Mouse (Mus musculus): ENCODE data around the gene Rfx8. TPM values are rescaled to one million over a fixed set of nuclear protein-coding genes. Genes with fewer than 3 reads are reported as not detected.

The Rfx8 gene
- polyA plus RNA-seq, 1 experiment from 2014 or later, result 0.27 TPM

DNA sequence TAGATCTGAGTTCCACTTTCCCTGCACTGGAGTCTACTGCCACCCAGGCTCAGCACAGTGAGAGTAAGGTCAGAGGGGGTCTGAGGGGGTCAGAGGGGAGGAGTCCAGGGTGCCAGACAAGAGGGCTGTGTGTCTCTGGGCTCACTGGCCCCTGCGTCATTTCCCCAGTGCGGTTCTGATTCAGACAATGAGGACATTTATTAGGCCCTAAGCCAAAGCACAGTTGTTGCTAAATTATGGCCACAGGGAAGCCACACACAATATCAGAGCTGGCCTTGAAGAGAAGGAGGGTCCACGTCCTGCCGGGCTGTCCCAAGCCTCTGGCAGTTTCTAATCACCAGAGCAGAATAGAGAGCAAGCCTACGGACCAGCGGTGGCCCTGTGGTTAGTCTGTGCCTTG, 22.3 kb downstream of the Rfx8 start:
- Histone ChIP-seq H3K4me1 (ENCODE audit: insufficient read depth, low read depth, low read length) (no peaks in the 10 kb centered on the region), H3K4me2 (replicated peaks; ENCODE audit: low read depth, low read length) (no peak overlapping the region), H3K9ac (replicated peaks; ENCODE audit: low read depth) (no peak overlapping the region), H3K27me3 (replicated peaks; ENCODE audit: insufficient read depth, low read length) (no peaks in the 10 kb centered on the region), H3K36me3 (ENCODE audit: insufficient read depth, low read length) (no peaks in the 10 kb centered on the region), H3K4me3 (ENCODE audit: low read depth, low read length) (no peak overlapping the region), H3K9me3 (ENCODE audit: low read length) (no peaks in the 10 kb centered on the region), H3K27ac (ENCODE audit: low read length) (peak overlapping the region; percentile 23)
- DNase-seq (ENCODE audit: low spot score), result peak; percentile 78
- peak; percentile 85 for ATAC-seq
- TF ChIP-seq EP300 (IDR thresholded peaks at IDR 0.05) (peak; percentile 53; the same call in 1 of the 2 replicates), CTCF (IDR thresholded peaks at IDR 0.05) (no peak)
- WGBS, result 43% methylated on average over 6 of the region's 6 CpGs

DNA sequence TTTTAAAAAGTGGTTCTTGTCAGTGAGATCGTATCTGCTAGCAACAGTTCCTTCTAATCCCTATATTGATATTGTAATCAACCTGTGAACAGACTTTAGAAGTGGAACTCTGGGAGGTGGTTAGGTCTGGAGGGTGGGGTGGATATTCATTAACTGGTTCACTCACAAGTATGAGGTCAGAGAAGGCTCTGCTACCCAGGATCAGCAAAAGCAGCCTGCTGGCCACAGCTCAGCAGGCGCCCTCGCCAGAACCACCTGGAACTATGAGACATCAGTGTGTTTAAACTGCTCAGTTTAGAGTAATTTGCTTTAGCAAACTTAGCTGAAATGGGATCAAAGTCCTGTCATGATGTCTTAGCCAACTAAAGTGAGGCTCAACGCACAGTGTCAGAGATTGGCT, 25.6 kb downstream of the Rfx8 start:
- WGBS, result 48% methylated on average over 4 of the region's 4 CpGs
- DNase-seq (ENCODE audit: low spot score), result no peak
- Histone ChIP-seq H3K4me1 (ENCODE audit: insufficient read depth, low read depth, low read length) (no peaks in the 10 kb centered on the region), H3K36me3 (ENCODE audit: insufficient read depth, low read length) (no peaks in the 10 kb centered on the region), H3K27ac (ENCODE audit: low read length) (no peak overlapping the region), H3K9ac (replicated peaks; ENCODE audit: low read depth) (no peak overlapping the region), H3K27me3 (replicated peaks; ENCODE audit: insufficient read depth, low read length) (no peaks in the 10 kb centered on the region), H3K4me2 (replicated peaks; ENCODE audit: low read depth, low read length) (no peak overlapping the region), H3K4me3 (ENCODE audit: low read depth, low read length) (no peak overlapping the region), H3K9me3 (ENCODE audit: low read length) (no peaks in the 10 kb centered on the region)
- no peak for TF ChIP-seq EP300 (IDR thresholded peaks at IDR 0.05)
- TF ChIP-seq CTCF (IDR thresholded peaks at IDR 0.05), result no peak
- no peak for ATAC-seq

DNA sequence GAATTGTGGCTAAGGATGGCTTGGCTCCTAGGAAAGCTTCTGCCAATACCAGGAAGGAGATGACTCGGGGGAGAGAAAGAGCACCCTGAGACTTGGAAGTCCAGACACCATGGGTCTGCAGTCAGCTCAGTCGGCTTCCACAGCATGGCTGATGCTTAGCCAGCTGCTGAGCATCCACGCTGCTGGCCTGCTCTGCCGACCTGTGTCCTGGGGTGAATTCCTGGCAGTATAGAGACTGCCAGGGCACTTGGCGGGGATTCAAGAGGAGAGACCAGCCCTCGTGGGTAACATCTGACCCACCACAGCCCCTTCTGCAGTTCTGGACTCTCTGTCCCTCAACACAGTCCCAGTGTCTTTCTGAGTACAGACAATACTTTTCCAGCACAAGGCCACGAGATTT, 26.0 kb downstream of the Rfx8 start:
- Histone ChIP-seq H3K9ac (replicated peaks; ENCODE audit: low read depth) (no peak overlapping the region), H3K4me3 (ENCODE audit: low read depth, low read length) (no peak overlapping the region), H3K27ac (ENCODE audit: low read length) (no peak overlapping the region), H3K4me2 (replicated peaks; ENCODE audit: low read depth, low read length) (no peak overlapping the region), H3K4me1 (ENCODE audit: insufficient read depth, low read depth, low read length) (no peaks in the 10 kb centered on the region), H3K36me3 (ENCODE audit: insufficient read depth, low read length) (no peaks in the 10 kb centered on the region), H3K9me3 (ENCODE audit: low read length) (no peaks in the 10 kb centered on the region), H3K27me3 (replicated peaks; ENCODE audit: insufficient read depth, low read length) (no peaks in the 10 kb centered on the region)
- 47% methylated on average over 7 of the region's 7 CpGs for WGBS
- ATAC-seq (no peak), DNase-seq (ENCODE audit: low spot score) (no peak)
- TF ChIP-seq CTCF (IDR thresholded peaks at IDR 0.05) (no peak), EP300 (IDR thresholded peaks at IDR 0.05) (no peak)

DNA sequence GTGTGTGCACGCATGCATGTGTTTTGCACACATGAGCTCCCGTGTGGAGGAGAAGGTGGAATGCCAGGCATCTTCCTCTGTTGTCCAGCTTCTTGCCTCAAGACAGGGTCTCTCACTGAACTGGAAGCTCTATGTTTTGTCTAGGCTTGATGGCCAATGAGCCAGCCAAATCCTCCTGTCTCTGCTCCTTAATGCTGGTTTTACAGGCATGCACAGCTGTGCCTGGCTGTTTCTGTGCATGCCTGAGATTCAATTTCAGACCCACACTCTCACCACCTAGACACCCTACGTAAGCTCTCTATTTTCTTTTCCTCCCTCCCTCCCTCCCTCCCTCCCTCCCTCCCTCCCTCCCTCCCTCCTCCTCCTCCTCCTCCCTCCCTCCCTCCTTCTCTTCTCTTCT, 28.8 kb downstream of the Rfx8 start:
- no peak overlapping the region for H3K27ac ChIP-seq (ENCODE audit: low read length)
- ATAC-seq (no peak), DNase-seq (ENCODE audit: low spot score) (no peak)
- H3K4me2 ChIP-seq (replicated peaks; ENCODE audit: low read depth, low read length), result no peak overlapping the region
- TF ChIP-seq EP300 (IDR thresholded peaks at IDR 0.05), result no peak
- no peak for TF ChIP-seq CTCF (IDR thresholded peaks at IDR 0.05)
- 65% methylated on average over 3 of the region's 3 CpGs for WGBS
- no peaks in the 10 kb centered on the region for H3K27me3 ChIP-seq (replicated peaks; ENCODE audit: insufficient read depth, low read length)
- H3K36me3 ChIP-seq (ENCODE audit: insufficient read depth, low read length), result no peaks in the 10 kb centered on the region
- no peaks in the 10 kb centered on the region for H3K4me1 ChIP-seq (ENCODE audit: insufficient read depth, low read depth, low read length)
- no peak overlapping the region for H3K4me3 ChIP-seq (ENCODE audit: low read depth, low read length)
- H3K9me3 ChIP-seq (ENCODE audit: low read length), result no peaks in the 10 kb centered on the region
- no peak overlapping the region for H3K9ac ChIP-seq (replicated peaks; ENCODE audit: low read depth)

DNA sequence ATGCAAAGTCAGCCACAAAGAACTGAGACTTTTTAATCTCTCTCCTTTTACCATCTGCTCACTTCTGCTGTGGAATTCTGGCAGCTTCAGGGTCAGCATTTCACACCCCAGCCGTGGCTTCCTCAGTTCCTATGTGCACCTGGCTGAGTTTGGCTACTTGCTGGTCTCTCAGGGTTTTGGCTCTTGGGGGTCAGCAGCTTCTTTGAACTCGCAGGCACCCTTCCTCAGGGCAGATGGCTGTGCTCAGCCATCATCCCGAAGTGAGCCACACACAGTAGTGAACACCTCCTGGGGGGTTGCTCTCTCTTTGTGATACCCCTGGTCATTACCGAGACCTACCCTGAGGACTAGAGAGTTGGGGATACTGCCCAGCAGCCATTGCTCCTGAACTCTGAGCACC, 29.7 kb downstream of the Rfx8 start:
- no peak for ATAC-seq
- H3K4me3 ChIP-seq (ENCODE audit: low read depth, low read length), result no peak overlapping the region
- no peaks in the 10 kb centered on the region for H3K4me1 ChIP-seq (ENCODE audit: insufficient read depth, low read depth, low read length)
- no peaks in the 10 kb centered on the region for H3K9me3 ChIP-seq (ENCODE audit: low read length)
- no peak overlapping the region for H3K4me2 ChIP-seq (replicated peaks; ENCODE audit: low read depth, low read length)
- H3K27me3 ChIP-seq (replicated peaks; ENCODE audit: insufficient read depth, low read length), result no peaks in the 10 kb centered on the region
- no peak overlapping the region for H3K27ac ChIP-seq (ENCODE audit: low read length)
- TF ChIP-seq EP300 (IDR thresholded peaks at IDR 0.05) (no peak), CTCF (IDR thresholded peaks at IDR 0.05) (no peak)
- no peaks in the 10 kb centered on the region for H3K36me3 ChIP-seq (ENCODE audit: insufficient read depth, low read length)
- H3K9ac ChIP-seq (replicated peaks; ENCODE audit: low read depth), result no peak overlapping the region
- 68% methylated on average over 4 of the region's 4 CpGs for WGBS
- no peak for DNase-seq (ENCODE audit: low spot score)

DNA sequence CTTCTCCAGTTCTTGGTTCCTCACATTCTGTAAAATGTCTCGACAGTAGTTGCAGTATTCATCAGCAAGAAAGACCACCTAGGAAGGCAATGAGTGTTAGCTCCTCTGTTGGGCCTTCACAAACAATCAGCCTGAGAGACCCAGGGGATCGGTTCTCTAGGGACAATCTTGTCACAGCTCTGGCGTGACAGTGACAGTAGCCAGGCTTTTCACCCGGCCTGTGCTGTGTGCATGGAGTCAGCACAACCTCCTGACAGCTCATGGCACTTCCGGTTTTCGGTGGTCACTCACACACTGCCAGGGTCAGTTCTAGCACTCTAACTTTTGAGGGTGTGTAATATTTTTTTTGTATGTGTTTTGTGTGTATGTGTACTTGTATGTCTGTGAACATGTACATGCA, 32.2 kb downstream of the Rfx8 start:
- H3K4me2 ChIP-seq (replicated peaks; ENCODE audit: low read depth, low read length), result no peak overlapping the region
- DNase-seq (ENCODE audit: low spot score), result no peak
- H3K9ac ChIP-seq (replicated peaks; ENCODE audit: low read depth), result no peak overlapping the region
- TF ChIP-seq CTCF (IDR thresholded peaks at IDR 0.05) (no peak), EP300 (IDR thresholded peaks at IDR 0.05) (no peak)
- H3K4me3 ChIP-seq (ENCODE audit: low read depth, low read length), result no peak overlapping the region
- H3K27me3 ChIP-seq (replicated peaks; ENCODE audit: insufficient read depth, low read length), result no peaks in the 10 kb centered on the region
- WGBS, result 53% methylated on average over 6 of the region's 6 CpGs
- no peaks in the 10 kb centered on the region for H3K4me1 ChIP-seq (ENCODE audit: insufficient read depth, low read depth, low read length)
- no peaks in the 10 kb centered on the region for H3K9me3 ChIP-seq (ENCODE audit: low read length)
- ATAC-seq, result no peak
- H3K36me3 ChIP-seq (ENCODE audit: insufficient read depth, low read length), result no peaks in the 10 kb centered on the region
- no peak overlapping the region for H3K27ac ChIP-seq (ENCODE audit: low read length)

DNA sequence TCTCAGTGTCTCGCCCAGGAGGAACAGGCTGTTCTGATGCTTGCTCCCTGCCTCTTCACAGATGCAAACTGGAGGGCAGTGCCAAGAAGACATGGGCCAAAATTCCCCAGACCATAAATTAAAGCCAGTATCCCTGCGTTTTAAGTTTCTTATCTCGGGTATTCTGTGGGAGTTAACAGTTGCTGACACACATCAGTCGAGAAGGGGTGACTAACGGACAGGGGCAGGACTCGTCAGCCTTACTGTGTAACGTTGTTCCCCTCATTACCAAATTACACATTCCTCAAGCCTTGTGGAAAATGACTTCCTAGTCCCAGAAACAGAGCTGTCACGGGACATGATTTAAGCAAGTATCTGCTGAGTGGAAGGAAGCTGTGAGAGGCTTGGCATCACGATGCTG, 33.5 kb downstream of the Rfx8 start:
- ATAC-seq (no peak; the same call in 1 of the 2 replicates), DNase-seq (ENCODE audit: low spot score) (peak; percentile 36)
- Histone ChIP-seq H3K27me3 (replicated peaks; ENCODE audit: insufficient read depth, low read length) (no peaks in the 10 kb centered on the region), H3K4me2 (replicated peaks; ENCODE audit: low read depth, low read length) (no peak overlapping the region), H3K9me3 (ENCODE audit: low read length) (no peaks in the 10 kb centered on the region), H3K36me3 (ENCODE audit: insufficient read depth, low read length) (no peaks in the 10 kb centered on the region), H3K9ac (replicated peaks; ENCODE audit: low read depth) (no peak overlapping the region), H3K27ac (ENCODE audit: low read length) (no peak overlapping the region), H3K4me3 (ENCODE audit: low read depth, low read length) (no peak overlapping the region), H3K4me1 (ENCODE audit: insufficient read depth, low read depth, low read length) (no peaks in the 10 kb centered on the region)
- TF ChIP-seq CTCF (IDR thresholded peaks at IDR 0.05) (no peak), EP300 (IDR thresholded peaks at IDR 0.05) (no peak)
- 41% methylated on average over 9 of the region's 9 CpGs for WGBS

Measured in lung, postnatal 0 days (tissue).